Mouse (Mus musculus) myocyte (in vitro differentiated cells): Measurements from ENCODE around the gene Fndc3b. TPM values are rescaled to one million over a fixed set of nuclear protein-coding genes. Genes with fewer than 3 reads are reported as not detected.
A peak's percentile ranks its signal among the peaks of the same experiment; 100 is the strongest.

Source experiments
- H3K27me3 ChIP-seq: one replicate; pipeline ENCODE4 v1.6.1; 2011; ENCODE audit not compliant: control insufficient read depth, insufficient read depth, insufficient read length
- H3K36me3 ChIP-seq: one replicate; pipeline ENCODE4 v1.6.1; 2011; ENCODE audit not compliant: control insufficient read depth, insufficient read depth
- H3K4me2 ChIP-seq: one replicate; pipeline ENCODE4 v1.6.1; 2011; ENCODE audit warnings: low read depth, control low read depth
- H3K4me3 ChIP-seq: one replicate; pipeline ENCODE4 v1.5.1; 2011; ENCODE audit warnings: mild to moderate bottlenecking, control low read depth, moderate library complexity
- H3K79me2 ChIP-seq: one replicate; pipeline ENCODE4 v1.6.1; 2011; ENCODE audit not compliant: control insufficient read depth, insufficient read depth
- H3ac ChIP-seq: one replicate; pipeline ENCODE4 v1.6.1; 2011; ENCODE audit not compliant: control insufficient read depth, insufficient read length
- CEBPB ChIP-seq: IDR thresholded peaks from 2 replicates; pipeline ENCODE4 v1.6.1; 2011; ENCODE audit warnings: mild to moderate bottlenecking, moderate library complexity; ENCODE audit not compliant: poor library complexity, insufficient read depth, severe bottlenecking
- E2F4 ChIP-seq: IDR thresholded peaks from one replicate; pipeline ENCODE4 v1.6.1; 2011; ENCODE audit warnings: mild to moderate bottlenecking, control low read depth, moderate library complexity; ENCODE audit not compliant: insufficient read depth
- MAX ChIP-seq: IDR thresholded peaks from one replicate; pipeline ENCODE4 v1.6.1; 2011; ENCODE audit warnings: low read depth, mild to moderate bottlenecking, control low read depth
- MYOD1 ChIP-seq, 3 experiments: IDR thresholded peaks; one replicate each; pipeline ENCODE4 v1.6.1; 2011; ENCODE audit warnings: control low read depth in 2 of 3, low read depth in 2 of 3, mild to moderate bottlenecking in 2 of 3, moderate library complexity in 1 of 3; ENCODE audit not compliant: insufficient read length in 2 of 3, control insufficient read depth in 1 of 3
- MYOG ChIP-seq, 3 experiments: IDR thresholded peaks; one replicate each; pipeline ENCODE4 v1.6.1; 2011; ENCODE audit warnings: control low read depth in 2 of 3, low read depth in 2 of 3, mild to moderate bottlenecking in 2 of 3; ENCODE audit not compliant: insufficient read length in 2 of 3, control insufficient read depth in 1 of 3, insufficient read depth in 1 of 3
- POLR2A ChIP-seq: IDR thresholded peaks from one replicate; pipeline ENCODE4 v1.6.1; 2011; ENCODE audit warnings: low read depth, mild to moderate bottlenecking, control low read depth, moderate library complexity; ENCODE audit not compliant: insufficient read length
- POLR2AphosphoS2 ChIP-seq: IDR thresholded peaks from one replicate; pipeline ENCODE4 v1.6.1; 2011; ENCODE audit warnings: low read depth, control low read depth; ENCODE audit not compliant: insufficient read length
- REST ChIP-seq: IDR thresholded peaks from one replicate; pipeline ENCODE4 v1.6.1; 2011; ENCODE audit warnings: mild to moderate bottlenecking, control low read depth, moderate library complexity; ENCODE audit not compliant: insufficient read depth, insufficient read length
- SRF ChIP-seq: IDR thresholded peaks from one replicate; pipeline ENCODE4 v1.6.1; 2011; ENCODE audit warnings: low read depth; ENCODE audit not compliant: control insufficient read depth, insufficient read length
- TCF12 ChIP-seq: IDR thresholded peaks from one replicate; pipeline ENCODE4 v1.6.1; 2011; ENCODE audit warnings: mild to moderate bottlenecking, control low read depth; ENCODE audit not compliant: poor library complexity, insufficient read depth, severe bottlenecking
- TCF3 ChIP-seq: IDR thresholded peaks from one replicate; pipeline ENCODE4 v1.6.1; 2011; ENCODE audit warnings: low read depth, control low read depth; ENCODE audit not compliant: insufficient read length
- USF1 ChIP-seq: IDR thresholded peaks from one replicate; pipeline ENCODE4 v1.6.1; 2011; ENCODE audit warnings: low read depth, mild to moderate bottlenecking, control low read depth, moderate library complexity
- polyA plus RNA-seq: library from polyadenylated mRNA; unstranded; fragments of >200 nt; fragmentation: generic; extraction: Trizol; gene quantifications from one replicate; pipeline ENCODE4 v1.2.1, GENCODE M21; 2012; ENCODE audit warnings: missing spikeins

Fndc3b gene
- polyA plus RNA-seq, 1 experiment: 25.8 TPM

DNA sequence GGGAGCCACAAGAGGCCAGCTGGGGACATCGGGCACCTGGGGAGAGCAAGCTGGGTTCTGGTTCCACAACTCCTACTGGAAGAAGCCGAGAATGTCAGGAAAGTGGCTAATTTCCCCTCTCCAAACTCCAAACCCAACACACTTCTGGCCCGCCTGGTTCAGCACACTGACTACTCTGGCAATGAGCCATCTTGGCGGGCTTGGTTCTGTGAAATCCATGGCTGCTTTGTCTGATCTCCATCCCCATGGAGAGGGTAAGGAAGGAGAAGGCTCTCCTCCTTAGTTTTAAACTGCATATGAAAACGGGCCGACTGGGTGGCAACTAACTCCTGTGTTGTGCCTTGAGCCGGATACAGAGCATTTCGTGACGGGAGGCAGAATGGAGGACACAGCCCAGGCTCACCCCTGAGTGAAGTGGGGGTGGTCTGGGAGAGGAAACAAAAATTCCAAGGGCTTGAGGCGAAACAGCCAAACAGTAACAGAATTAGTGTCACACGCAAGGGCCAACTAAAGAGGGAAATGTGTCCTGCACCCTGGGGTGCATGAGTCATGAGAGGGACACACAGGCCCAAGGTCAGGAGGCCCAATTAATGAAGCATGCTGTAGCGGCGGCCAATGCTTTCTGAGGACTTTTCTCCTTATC is 280.4 kb downstream of the Fndc3b start:
- no peaks in the 10 kb centered on the region for H3K27me3 ChIP-seq
- H3K4me3 ChIP-seq: no peak overlapping the region
- H3K4me2 ChIP-seq: no peak overlapping the region
- no peak for TF ChIP-seq MAX
- no peak for TF ChIP-seq TCF3
- H3K79me2 ChIP-seq: no peaks in the 10 kb centered on the region
- no peak overlapping the region for H3ac ChIP-seq
- peaks cover 26% of the 10 kb centered on the region for H3K36me3 ChIP-seq

DNA sequence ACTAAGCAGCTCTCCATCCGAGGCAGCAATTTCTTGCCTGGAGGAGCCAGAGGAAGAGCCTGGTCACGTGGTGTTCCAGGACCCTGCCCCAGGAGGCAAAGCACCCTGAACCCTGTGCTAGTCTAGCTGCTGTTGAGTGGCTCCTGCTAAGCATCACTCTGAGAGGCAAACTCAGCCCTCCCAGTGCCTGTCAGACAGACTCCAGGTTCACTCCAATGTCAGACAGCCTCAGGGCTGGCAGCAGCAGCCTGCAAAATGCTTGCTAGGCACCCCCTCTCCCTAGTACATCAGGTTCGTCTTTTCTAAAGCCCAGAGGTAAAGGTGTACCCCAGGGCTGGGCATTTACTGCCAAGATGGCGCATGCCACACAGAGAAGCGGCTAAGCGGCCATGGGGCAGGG is 283.7 kb downstream of the Fndc3b start:
- Histone ChIP-seq H3K4me3 (no peak overlapping the region), H3ac (no peak overlapping the region), H3K79me2 (no peaks in the 10 kb centered on the region), H3K36me3 (peaks cover 33% of the 10 kb centered on the region), H3K27me3 (no peaks in the 10 kb centered on the region), H3K4me2 (no peak overlapping the region)
- TF ChIP-seq MYOG (IDR thresholded peaks at IDR 0.05; ENCODE audit: control insufficient read depth in 1 of 3, insufficient read depth in 1 of 3, insufficient read length in 2 of 3, low read depth in 2 of 3) (no peak), MYOD1 (IDR thresholded peaks at IDR 0.05; ENCODE audit: control insufficient read depth in 1 of 3, insufficient read length in 2 of 3, low read depth in 2 of 3) (no peak), TCF12 (no peak), POLR2AphosphoS2 (peak; percentile 9)

DNA sequence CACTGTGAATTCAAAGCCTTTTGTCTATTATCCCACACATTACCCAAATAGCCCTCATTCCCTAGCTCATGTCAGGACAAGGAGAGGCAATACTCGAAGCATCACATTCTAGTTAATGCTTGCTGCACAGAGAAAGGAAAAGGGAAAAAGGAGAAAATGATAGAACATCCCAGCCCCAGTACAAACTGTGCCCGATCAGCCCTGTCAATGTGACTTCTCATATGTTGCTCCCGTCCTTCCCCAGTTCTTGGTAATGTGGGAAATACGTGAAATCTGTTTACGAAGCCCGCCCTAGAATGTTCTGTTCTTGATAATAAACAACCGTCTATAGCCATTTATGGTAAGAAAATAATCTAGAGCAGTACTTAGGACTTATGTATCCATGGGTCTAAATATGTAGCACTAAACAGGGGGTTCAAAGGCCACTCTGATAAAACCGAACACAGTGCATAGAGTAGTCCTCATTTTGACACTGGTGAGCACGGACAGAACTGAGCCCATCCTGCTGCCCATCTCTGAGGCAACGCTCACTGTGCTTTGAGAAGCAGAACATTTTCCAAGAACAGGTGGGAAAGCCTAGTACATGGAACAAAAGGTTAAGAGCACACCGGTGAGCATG is 286.9 kb downstream of the Fndc3b start:
- TF ChIP-seq MAX (no peak), TCF12 (no peak), POLR2AphosphoS2 (no peak), REST (no peak), MYOG (IDR thresholded peaks at IDR 0.05; ENCODE audit: control insufficient read depth in 1 of 3, insufficient read depth in 1 of 3, insufficient read length in 2 of 3, low read depth in 2 of 3) (no peak), MYOD1 (IDR thresholded peaks at IDR 0.05; ENCODE audit: control insufficient read depth in 1 of 3, insufficient read length in 2 of 3, low read depth in 2 of 3) (no peak), CEBPB (no peak), SRF (no peak), USF1 (no peak), E2F4 (no peak)

DNA sequence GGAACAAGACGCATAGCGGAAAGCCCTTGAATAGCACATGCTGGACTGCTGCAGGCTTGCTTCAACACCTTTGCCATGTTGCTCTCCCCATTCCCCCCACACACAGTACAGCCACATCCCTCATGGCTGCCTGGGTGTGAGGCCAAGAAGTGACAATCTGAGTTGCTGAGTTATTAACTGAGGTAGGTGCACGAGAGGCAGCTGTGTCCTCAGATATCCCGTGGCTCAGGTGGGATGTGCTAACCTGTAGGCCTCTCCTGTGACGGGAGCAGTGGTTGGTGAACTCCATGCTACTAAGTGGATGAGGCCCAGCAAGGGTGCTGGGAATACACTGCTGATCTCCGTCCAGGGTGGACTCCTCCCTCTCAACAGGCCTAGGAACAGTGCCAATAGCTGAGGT is 288.6 kb downstream of the Fndc3b start:
- Histone ChIP-seq H3K79me2 (no peaks in the 10 kb centered on the region), H3ac (no peak overlapping the region), H3K27me3 (no peaks in the 10 kb centered on the region), H3K4me3 (no peak overlapping the region), H3K36me3 (peaks cover 36% of the 10 kb centered on the region), H3K4me2 (no peak overlapping the region)
- no peak for TF ChIP-seq POLR2A
- TF ChIP-seq MYOG (IDR thresholded peaks at IDR 0.05; ENCODE audit: control insufficient read depth in 1 of 3, insufficient read depth in 1 of 3, insufficient read length in 2 of 3, low read depth in 2 of 3): no peak
- TF ChIP-seq CEBPB: no peak
- no peak for TF ChIP-seq REST
- no peak for TF ChIP-seq SRF
- TF ChIP-seq MYOD1 (IDR thresholded peaks at IDR 0.05; ENCODE audit: control insufficient read depth in 1 of 3, insufficient read length in 2 of 3, low read depth in 2 of 3): no peak
- TF ChIP-seq MAX: no peak
- TF ChIP-seq E2F4: no peak
- no peak for TF ChIP-seq TCF3
- no peak for TF ChIP-seq USF1

More for the DNA sequence above, 286.9 kb downstream of the Fndc3b start:
- Histone ChIP-seq H3K79me2 (no peaks in the 10 kb centered on the region), H3K36me3 (peaks cover 27% of the 10 kb centered on the region), H3K27me3 (no peaks in the 10 kb centered on the region), H3ac (no peak overlapping the region), H3K4me3 (no peak overlapping the region), H3K4me2 (no peak overlapping the region)

DNA sequence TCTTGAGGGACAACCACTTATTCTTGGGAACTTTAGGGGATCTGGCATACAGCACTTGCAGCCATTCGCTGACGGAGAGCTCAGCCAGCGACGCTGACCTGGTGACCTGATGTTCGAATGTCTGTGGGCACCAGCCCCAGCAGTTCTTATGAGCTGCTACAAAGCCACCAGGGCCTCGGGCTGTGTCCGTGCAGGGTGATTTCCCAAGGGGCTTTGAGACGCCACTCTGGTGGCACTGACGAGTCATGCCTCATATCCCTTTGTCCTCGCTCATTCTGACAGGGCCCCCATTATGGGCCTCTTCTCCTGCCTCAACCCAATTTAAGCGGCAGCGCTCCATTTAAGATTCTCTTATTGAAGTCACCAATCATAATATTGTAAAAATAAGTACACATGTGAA is 289.1 kb downstream of the Fndc3b start:
- no peaks in the 10 kb centered on the region for H3K27me3 ChIP-seq
- no peak overlapping the region for H3K4me3 ChIP-seq
- H3K36me3 ChIP-seq: peaks cover 41% of the 10 kb centered on the region
- no peak overlapping the region for H3K4me2 ChIP-seq
- no peaks in the 10 kb centered on the region for H3K79me2 ChIP-seq
- TF ChIP-seq MYOG (IDR thresholded peaks at IDR 0.05; ENCODE audit: control insufficient read depth in 1 of 3, insufficient read depth in 1 of 3, insufficient read length in 2 of 3, low read depth in 2 of 3) (no peak), SRF (no peak), E2F4 (no peak), CEBPB (no peak), MYOD1 (IDR thresholded peaks at IDR 0.05; ENCODE audit: control insufficient read depth in 1 of 3, insufficient read length in 2 of 3, low read depth in 2 of 3) (no peak), REST (no peak), USF1 (no peak), POLR2AphosphoS2 (no peak), POLR2A (no peak), MAX (no peak), TCF12 (no peak)
- no peak overlapping the region for H3ac ChIP-seq
